Mouse (Mus musculus) layer of hippocampus, postnatal 36 days (tissue): ENCODE measurements around the gene Crygn. TPM values are rescaled to one million over a fixed set of nuclear protein-coding genes. Genes with fewer than 3 reads are reported as not detected.

Source experiments
- DNase-seq, 2 experiments: peaks; one replicate each; pipeline ENCODE4 v3.0.0; 2022
- total RNA-seq, 2 experiments: library from RNA; stranded (reverse); gene quantifications; 2 replicates each; pipeline ENCODE4 v1.2.3; 2021

The Crygn gene
- total RNA-seq, 2 experiments from 2014 or later = 0.53 to 0.95 TPM

DNA sequence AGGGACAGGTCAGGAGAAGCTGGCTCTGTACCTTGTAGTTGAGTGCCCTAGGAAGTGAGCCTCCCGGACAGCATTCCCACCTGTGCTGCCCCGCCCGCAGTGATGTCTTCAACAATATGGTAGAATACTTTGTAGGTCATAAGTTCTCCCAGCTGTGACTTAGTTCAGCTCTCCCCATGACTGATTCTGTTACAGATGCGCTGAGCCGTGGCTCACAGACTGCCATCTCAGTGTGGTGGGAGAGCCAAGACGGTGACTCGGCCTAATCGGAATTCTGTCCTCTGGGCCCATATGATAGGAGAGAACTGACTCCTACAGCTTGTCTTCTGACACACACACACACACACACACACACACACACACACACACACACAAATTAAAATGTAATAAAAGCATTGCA lies 53.2 kb downstream of the Crygn start:
- no peak for DNase-seq

DNA sequence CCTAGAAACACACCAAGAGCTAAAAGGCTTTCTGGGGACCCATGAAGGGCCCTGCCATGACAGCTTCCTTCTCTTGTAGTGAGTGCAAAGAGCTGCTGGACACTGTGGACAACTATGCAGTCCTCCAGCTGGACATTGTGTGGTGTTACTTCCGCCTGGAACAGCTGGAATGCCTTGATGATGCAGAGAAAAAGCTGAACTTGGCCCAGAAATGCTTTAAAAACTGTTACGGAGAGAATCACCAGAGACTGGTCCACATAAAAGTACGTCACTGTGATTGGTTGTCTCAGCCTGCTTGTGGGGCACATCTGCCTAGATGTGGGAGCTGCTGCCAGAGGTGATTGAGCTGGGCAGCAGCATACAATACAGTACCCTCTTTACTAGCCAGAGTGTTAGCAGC lies 56.5 kb downstream of the Crygn start:
- no peak for DNase-seq

Other genes starting within 250 kb of the Crygn start
- not detected for gene Gbx1, start 230.8 kb downstream of the Crygn start, total RNA-seq
- gene Asb10, start 217.0 kb downstream of the Crygn start, total RNA-seq = under 1 TPM in 1 of 2 experiments, not detected in 1; 0.25 TPM
- gene 4931409K22Rik, start 201.2 kb downstream of the Crygn start, total RNA-seq = not detected
- gene Abcf2, start 180.5 kb downstream of the Crygn start, total RNA-seq = 10 to 100 TPM; 74.5 to 77.3 TPM
- 10 to 100 TPM; 58.0 to 61.2 TPM for gene Chpf2, start 171.3 kb downstream of the Crygn start, total RNA-seq
- 10 to 100 TPM; 88.0 to 89.8 TPM for gene Smarcd3, start 133.6 kb downstream of the Crygn start, total RNA-seq
- gene Nub1, start 72.5 kb downstream of the Crygn start, total RNA-seq = 10 to 100 TPM; 63.3 to 65.9 TPM
- gene Wdr86, start 27.3 kb downstream of the Crygn start, total RNA-seq = 1 to 10 TPM in 1 of 2 experiments, under 1 TPM in 1; 0.22 to 1.5 TPM
- 100 to 1,000 TPM; 111 to 120 TPM for gene Rheb, start 84.6 kb upstream of the Crygn start, total RNA-seq